Mouse (Mus musculus) MEL (cell line): ENCODE results near the gene Gm20388.

Source experiments
- CHD2 ChIP-seq: IDR thresholded peaks from 2 replicates; pipeline ENCODE4 v1.6.1; 2011; ENCODE audit warnings: low read length, improper control_type of control experiment
- CTCF ChIP-seq, 3 experiments: IDR thresholded peaks in 2 of 3; conservative IDR thresholded peaks in 1 of 3; 2 replicates each; pipeline ENCODE4 v1.5.1; 2011 to 2012; ENCODE audit warnings: low read length in 3 of 3, low read depth in 2 of 3, mild to moderate bottlenecking in 2 of 3, improper control_type of control experiment in 1 of 3, inconsistent platforms in 1 of 3, mixed read lengths in 1 of 3, moderate library complexity in 1 of 3; ENCODE audit not compliant: control insufficient read depth in 1 of 3, insufficient read depth in 1 of 3, poor library complexity in 1 of 3, severe bottlenecking in 1 of 3
- EP300 ChIP-seq, 2 experiments: IDR thresholded peaks; 2 replicates each; pipeline ENCODE4 v1.6.1; 2011; ENCODE audit warnings: improper control_type of control experiment in 2 of 2, low read length in 2 of 2, low read depth in 1 of 2, mild to moderate bottlenecking in 1 of 2
- GATA1 ChIP-seq: IDR thresholded peaks from 2 replicates; pipeline ENCODE4 v1.6.1; 2011; ENCODE audit warnings: low read depth, low read length, improper control_type of control experiment
- MAFK ChIP-seq: IDR thresholded peaks from 2 replicates; pipeline ENCODE4 v1.6.1; 2011; ENCODE audit warnings: low read depth, mild to moderate bottlenecking, low read length, improper control_type of control experiment, borderline replicate concordance
- MYC ChIP-seq: IDR thresholded peaks from 2 replicates; pipeline ENCODE4 v1.6.1; 2011; ENCODE audit warnings: low read depth, mild to moderate bottlenecking, low read length, improper control_type of control experiment, moderate library complexity
- POLR2A ChIP-seq, 2 experiments: IDR thresholded peaks; 2 replicates each; pipeline ENCODE4 v1.6.1; 2011 to 2012; ENCODE audit warnings: low read length in 2 of 2, mild to moderate bottlenecking in 2 of 2, control low read depth in 1 of 2, improper control_type of control experiment in 1 of 2, low read depth in 1 of 2, moderate library complexity in 1 of 2; ENCODE audit not compliant: control insufficient read depth in 1 of 2, insufficient read depth in 1 of 2, poor library complexity in 1 of 2
- POLR2AphosphoS2 ChIP-seq: IDR thresholded peaks from 2 replicates; pipeline ENCODE4 v1.6.1; 2011; ENCODE audit warnings: low read length, improper control_type of control experiment
- RAD21 ChIP-seq: IDR thresholded peaks from 2 replicates; pipeline ENCODE4 v1.6.1; 2011; ENCODE audit warnings: mild to moderate bottlenecking, low read depth, low read length, improper control_type of control experiment
- RCOR1 ChIP-seq: IDR thresholded peaks from 2 replicates; pipeline ENCODE4 v1.6.1; 2012; ENCODE audit warnings: low read depth, mild to moderate bottlenecking, inconsistent platforms, low read length, improper control_type of control experiment
- TBP ChIP-seq: IDR thresholded peaks from 2 replicates; pipeline ENCODE4 v1.8.0; 2011; ENCODE audit warnings: low read depth, low read length, improper control_type of control experiment
- USF2 ChIP-seq, 2 experiments: IDR thresholded peaks; 2 replicates each; pipeline ENCODE4 v1.6.1; 2011 to 2012; ENCODE audit warnings: improper control_type of control experiment in 2 of 2, low read length in 2 of 2, borderline replicate concordance in 1 of 2, inconsistent platforms in 1 of 2, low read depth in 1 of 2, mild to moderate bottlenecking in 1 of 2; ENCODE audit not compliant: insufficient read depth in 1 of 2
- ZC3H11A ChIP-seq: IDR thresholded peaks from 2 replicates; pipeline ENCODE4 v1.6.1; 2012; ENCODE audit warnings: low read depth, mild to moderate bottlenecking, inconsistent platforms, low read length, improper control_type of control experiment

DNA sequence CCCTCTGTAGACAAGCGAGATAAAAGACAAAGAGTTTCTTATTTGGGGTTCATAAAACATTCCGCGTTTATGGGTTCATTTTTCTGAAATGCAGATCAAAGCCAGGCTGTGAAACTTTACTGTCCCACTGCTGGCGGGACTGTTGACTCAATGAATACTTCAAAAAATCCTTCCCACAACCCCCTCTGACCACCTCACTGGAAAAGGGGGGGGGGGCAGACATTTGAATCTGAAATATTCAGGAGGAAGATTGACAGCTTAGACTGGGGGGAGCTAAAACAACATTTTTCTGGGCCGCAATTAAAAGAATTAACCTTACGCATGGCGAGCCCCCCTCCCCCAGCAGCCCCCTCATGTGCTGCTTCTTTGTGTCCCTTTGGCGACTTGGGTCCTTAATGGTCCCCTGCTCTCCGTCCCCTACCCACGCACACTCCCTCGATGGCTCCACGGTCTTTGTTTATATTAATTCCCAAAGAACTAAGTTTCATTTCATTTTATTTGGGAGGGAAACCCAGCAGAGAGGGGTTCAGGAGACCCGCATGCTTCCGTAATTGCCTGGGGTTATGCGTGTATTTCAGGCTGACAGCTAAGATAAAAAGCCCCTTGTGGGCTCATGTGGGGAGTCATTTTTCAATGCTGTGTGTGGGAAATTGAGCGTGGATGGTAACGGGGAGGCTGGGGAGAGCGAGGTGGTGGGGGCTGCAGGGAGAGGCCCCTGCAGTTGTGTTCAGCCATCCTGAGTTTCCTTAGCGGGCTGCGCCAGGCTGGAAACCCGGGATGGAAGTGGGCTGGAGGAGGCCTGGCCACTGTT, 1270.0 kb downstream of the Gm20388 start:
- no peak for TF ChIP-seq CTCF (IDR thresholded peaks at IDR 0.05 in 2 of 3, conservative IDR thresholded peaks at IDR 0.05 in 1 of 3; ENCODE audit: control insufficient read depth in 1 of 3, insufficient read depth in 1 of 3, low read depth in 2 of 3, low read length in 3 of 3, poor library complexity in 1 of 3, severe bottlenecking in 1 of 3)
- no peak for TF ChIP-seq MAFK
- TF ChIP-seq MYC, result no peak
- TF ChIP-seq ZC3H11A, result no peak
- no peak for TF ChIP-seq EP300 (IDR thresholded peaks at IDR 0.05; ENCODE audit: low read depth in 1 of 2, low read length in 2 of 2)
- TF ChIP-seq POLR2AphosphoS2, result no peak
- no peak for TF ChIP-seq CHD2
- TF ChIP-seq RAD21, result no peak
- TF ChIP-seq RCOR1, result no peak
- TF ChIP-seq POLR2A (IDR thresholded peaks at IDR 0.05; ENCODE audit: control insufficient read depth in 1 of 2, insufficient read depth in 1 of 2, low read depth in 1 of 2, low read length in 2 of 2, poor library complexity in 1 of 2), result no peak
- TF ChIP-seq GATA1, result no peak
- TF ChIP-seq USF2 (IDR thresholded peaks at IDR 0.05; ENCODE audit: borderline replicate concordance in 1 of 2, insufficient read depth in 1 of 2, low read depth in 1 of 2, low read length in 2 of 2), result no peak
- TF ChIP-seq TBP, result no peak
